Comparison of ENCODE assay signal across 8 mouse cellular contexts in the genomic region with DNA sequence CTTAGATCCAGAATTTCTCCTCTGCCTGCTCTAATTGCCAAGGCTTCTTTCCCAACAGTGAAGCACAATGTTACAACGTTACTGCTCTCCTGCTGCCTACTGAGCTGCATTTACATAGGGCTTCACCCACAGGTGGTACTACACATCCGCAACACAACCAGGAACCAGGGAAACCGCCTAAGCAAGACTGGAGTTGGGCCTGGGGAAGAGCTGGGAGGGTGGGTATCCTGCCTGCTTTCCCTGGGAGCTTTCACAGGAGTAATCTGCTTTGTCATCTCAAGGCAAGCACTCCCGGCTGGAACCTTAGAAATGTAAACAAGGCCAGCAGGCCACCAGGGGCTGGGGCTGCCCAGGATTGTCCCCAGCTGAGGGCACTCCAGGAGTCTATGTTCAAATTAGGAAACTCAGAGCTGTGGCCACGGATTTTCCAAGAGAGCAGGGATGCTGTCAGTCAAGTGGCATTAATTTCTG. TPM values are rescaled to one million over a fixed set of nuclear protein-coding genes. Genes with fewer than 3 reads are reported as not detected.
DNase-seq lines count a peak whose midpoint lies in the region; ATAC-seq and TF ChIP-seq lines count a peak whose summit lies in the region.

No protein-coding gene starts in this region.

- H3K27ac ChIP-seq in kidney, adult 2 months (ENCODE audit: insufficient read depth, low read depth, low read length) = peak overlapping the region; percentile 10; the same call in 1 of the 2 replicates
- peak overlapping the region; percentile 87 for H3K27ac ChIP-seq in kidney, postnatal 0 days
- peak overlapping the region; percentile 20 for H3K27ac ChIP-seq in neural tube, embryonic 13.5 days (replicated peaks)

- no peaks in the 10 kb centered on the region for H3K27me3 ChIP-seq in kidney, adult 2 months (replicated peaks; ENCODE audit: control insufficient read depth, insufficient read depth, low read length)
- no peaks in the 10 kb centered on the region for H3K27me3 ChIP-seq in kidney, postnatal 0 days (ENCODE audit: insufficient read depth, low read length)
- H3K27me3 ChIP-seq in neural tube, embryonic 13.5 days = no peaks in the 10 kb centered on the region; the same call in 1 of the 2 replicates

- no peak for DNase-seq in kidney, adult 2 months
- DNase-seq in kidney, adult 9 months = no peak
- peak; percentile 44 for DNase-seq in embryo, embryonic 10 days (ENCODE audit: low spot score)
- DNase-seq in kidney, postnatal 0 days (ENCODE audit: low spot score) = peak; percentile 53
- DNase-seq in cerebellum, adult 9-11 months = no peak
- no peak for DNase-seq in cerebellum, adult 18-20 months

- H3K4me1 ChIP-seq in kidney, adult 2 months (ENCODE audit: control insufficient read depth, insufficient read depth, low read length) = peaks cover 16% of the 10 kb centered on the region
- H3K4me1 ChIP-seq in kidney, postnatal 0 days (replicated peaks; ENCODE audit: insufficient read depth, low read length) = peaks cover 39% of the 10 kb centered on the region
- H3K4me1 ChIP-seq in neural tube, embryonic 13.5 days (replicated peaks) = peaks cover 35% of the 10 kb centered on the region

- 0 out of 2 replicates have a peak overlapping the region, but pooled peaks have one; percentile 28 for H3K9ac ChIP-seq in kidney, postnatal 0 days (ENCODE audit: low read depth, low read length)
- H3K9ac ChIP-seq in neural tube, embryonic 13.5 days = no peak overlapping the region

- no peak overlapping the region for H3K4me3 ChIP-seq in kidney, adult 2 months (ENCODE audit: insufficient read depth, low read depth, low read length)
- no peak overlapping the region for H3K4me3 ChIP-seq in kidney, postnatal 0 days (replicated peaks; ENCODE audit: low read depth, low read length)
- no peak overlapping the region for H3K4me3 ChIP-seq in neural tube, embryonic 13.5 days

- H3K9me3 ChIP-seq in kidney, postnatal 0 days (replicated peaks; ENCODE audit: low read length) = no peaks in the 10 kb centered on the region
- H3K9me3 ChIP-seq in neural tube, embryonic 13.5 days = no peaks in the 10 kb centered on the region

- no peak for ATAC-seq in kidney, postnatal 0 days (replicated peaks; ENCODE audit: low FRiP score, low read depth)
- ATAC-seq in neural tube, embryonic 13.5 days (ENCODE audit: low read depth) = no peak
- ATAC-seq in granulocyte monocyte progenitor cell, adult 5-6 weeks (replicated peaks; ENCODE audit: poor library complexity, severe bottlenecking) = no peak

- no peak for TF ChIP-seq POLR2A in kidney, adult 2 months (IDR thresholded peaks at IDR 0.05; ENCODE audit: low read depth, low read length)

- 44% methylated on average over 5 of the region's 5 CpGs for WGBS in kidney, adult 2 months
- 14% methylated on average over 5 of the region's 5 CpGs for WGBS in kidney, postnatal 0 days
- 8% methylated on average over 5 of the region's 5 CpGs for WGBS in neural tube, embryonic 13.5 days

- H3K4me2 ChIP-seq in kidney, postnatal 0 days (ENCODE audit: low read length) = no peak overlapping the region; the same call in 1 of the 2 replicates
- H3K4me2 ChIP-seq in neural tube, embryonic 13.5 days = peak overlapping the region; percentile 14; the same call in 1 of the 2 replicates

- no peaks in the 10 kb centered on the region for H3K36me3 ChIP-seq in kidney, adult 2 months (ENCODE audit: control insufficient read depth, insufficient read depth, low read length)
- H3K36me3 ChIP-seq in kidney, postnatal 0 days (ENCODE audit: insufficient read depth, low read length) = no peaks in the 10 kb centered on the region
- no peaks in the 10 kb centered on the region for H3K36me3 ChIP-seq in neural tube, embryonic 13.5 days

- TF ChIP-seq CTCF in kidney, adult 2 months (conservative IDR thresholded peaks at IDR 0.05; ENCODE audit: insufficient read depth, insufficient read length, low read depth, low read length) = no peak
- no peak; the same call in 1 of the 2 replicates for TF ChIP-seq CTCF in kidney, postnatal 0 days (IDR thresholded peaks at IDR 0.05; ENCODE audit: low read depth)

RNA-seq across cellular contexts. Expression of a gene that starts 9.0 kb away (rescaled TPM):
- polyA plus RNA-seq in kidney, adult 2 months (2012; rRNA removed) = 165 and 201 TPM in 2 replicates
- 258 and 279 TPM in 2 replicates for polyA plus RNA-seq in kidney, postnatal 0 days (2015; fragmentation: Nextera tagmentation; extraction: Ambion mirVana)
- 183 and 192 TPM in 2 replicates for polyA plus RNA-seq in neural tube, embryonic 13.5 days (2015; fragmentation: Nextera tagmentation; extraction: Ambion mirVana)
- total RNA-seq in granulocyte monocyte progenitor cell, adult 5-6 weeks (2014; fragmentation: Nextera tagmentation) = 206 and 241 TPM in 2 replicates
- 194 and 229 TPM in 2 replicates for total RNA-seq in granulocyte monocyte progenitor cell, adult 5-6 weeks (2017)

Comparison
In these comparisons a context has a peak if more than half of its experiments do, and no peak if none do; other contexts are left out.
1. DNase-seq: peak in embryo, embryonic 10 days (single experiment) and kidney, postnatal 0 days (single experiment); none in kidney, adult 2 months (single experiment), kidney, adult 9 months (single experiment), cerebellum, adult 9-11 months (single experiment) and cerebellum, adult 18-20 months (0 of 2).
2. H3K27ac ChIP-seq: peak in every context shown above with its lines; median percentile 87 in kidney, postnatal 0 days; 20 in neural tube, embryonic 13.5 days; 10 in kidney, adult 2 months.